Mouse (Mus musculus): ENCODE data around the gene Slc16a13. TPM values are rescaled to one million over a fixed set of nuclear protein-coding genes. Genes with fewer than 3 reads are reported as not detected.

Gene Slc16a13
- polyA plus RNA-seq (2017; shearing (Covaris generic)) = 1.00 TPM

DNA sequence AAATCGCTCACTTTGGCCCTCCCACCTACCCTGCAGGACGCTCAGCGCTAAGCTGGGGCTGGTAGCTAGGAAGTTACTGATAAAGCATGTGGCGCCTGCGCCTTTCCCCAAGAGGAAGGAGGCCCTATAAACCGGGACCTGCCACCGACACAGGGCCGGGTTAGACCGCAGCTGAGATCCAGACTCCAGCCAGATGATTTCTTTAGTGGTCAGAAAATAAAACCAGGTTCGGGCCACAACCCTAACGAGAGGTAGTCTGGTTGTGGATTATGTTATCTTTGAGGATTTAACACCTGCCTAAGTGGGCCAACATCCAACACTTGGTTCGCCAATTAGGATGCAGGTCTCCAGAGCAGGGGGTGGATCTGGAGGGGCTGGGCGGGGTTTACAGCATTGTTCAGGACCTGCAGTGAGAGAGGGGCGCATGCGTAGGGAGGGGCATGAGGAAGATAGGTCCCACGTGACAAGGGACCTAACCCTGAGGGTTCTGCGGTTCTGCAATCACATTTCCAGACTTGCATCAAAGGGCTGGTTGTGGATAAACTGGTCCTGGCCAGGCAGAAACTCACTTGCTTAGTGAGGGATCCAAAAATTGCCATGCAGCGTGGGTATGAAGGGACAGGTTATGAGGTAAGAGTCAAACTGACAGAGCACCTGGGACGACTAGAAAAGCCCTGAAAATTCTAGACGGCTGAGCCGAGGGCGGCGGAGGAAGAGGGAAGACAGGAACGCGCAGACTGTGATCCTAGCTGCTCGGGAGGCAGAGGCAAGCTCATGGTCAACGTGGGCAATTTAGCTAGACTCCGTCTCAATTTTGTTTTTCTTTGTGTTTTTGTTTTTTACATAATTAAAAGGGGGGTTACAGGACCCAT lies at the start of gene Slc16a13:
Slc16a13 (minus strand) TSS at position 334 of the 872 bp plus-strand sequence.

DNA sequence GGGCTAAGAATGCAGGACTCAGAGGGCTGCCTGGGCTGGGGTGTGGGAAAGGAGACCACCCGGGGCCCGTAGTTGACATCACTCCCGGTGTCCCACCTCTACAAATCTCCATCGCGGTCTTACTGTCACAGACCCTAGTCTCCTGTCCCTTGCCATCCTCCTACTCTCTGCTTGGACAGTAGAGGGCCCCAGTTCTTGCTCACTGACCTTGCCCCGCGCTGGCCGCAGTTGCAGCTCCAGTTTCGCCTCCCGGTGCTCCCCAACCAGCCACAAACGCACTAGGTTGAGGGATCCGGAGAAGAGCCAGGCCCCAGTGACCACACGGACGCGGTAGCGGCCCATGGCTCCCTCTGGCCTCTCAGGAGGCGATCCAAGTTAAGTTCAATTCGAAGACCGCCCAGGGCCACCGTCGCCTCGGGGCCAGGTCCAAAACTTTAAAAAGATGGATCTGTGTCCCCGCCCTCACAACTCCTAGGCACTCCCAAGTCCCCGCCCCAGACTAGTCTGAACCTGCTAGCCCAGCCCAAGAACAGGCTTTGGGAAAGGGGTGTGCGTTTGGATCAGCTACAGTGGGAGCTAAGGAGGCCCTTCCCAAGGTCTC lies 34.2 kb upstream of the Slc16a13 start, which contains the start of gene Alox12:
Alox12 (minus strand) TSS at position 423 of the 601 bp plus-strand sequence.

DNA sequence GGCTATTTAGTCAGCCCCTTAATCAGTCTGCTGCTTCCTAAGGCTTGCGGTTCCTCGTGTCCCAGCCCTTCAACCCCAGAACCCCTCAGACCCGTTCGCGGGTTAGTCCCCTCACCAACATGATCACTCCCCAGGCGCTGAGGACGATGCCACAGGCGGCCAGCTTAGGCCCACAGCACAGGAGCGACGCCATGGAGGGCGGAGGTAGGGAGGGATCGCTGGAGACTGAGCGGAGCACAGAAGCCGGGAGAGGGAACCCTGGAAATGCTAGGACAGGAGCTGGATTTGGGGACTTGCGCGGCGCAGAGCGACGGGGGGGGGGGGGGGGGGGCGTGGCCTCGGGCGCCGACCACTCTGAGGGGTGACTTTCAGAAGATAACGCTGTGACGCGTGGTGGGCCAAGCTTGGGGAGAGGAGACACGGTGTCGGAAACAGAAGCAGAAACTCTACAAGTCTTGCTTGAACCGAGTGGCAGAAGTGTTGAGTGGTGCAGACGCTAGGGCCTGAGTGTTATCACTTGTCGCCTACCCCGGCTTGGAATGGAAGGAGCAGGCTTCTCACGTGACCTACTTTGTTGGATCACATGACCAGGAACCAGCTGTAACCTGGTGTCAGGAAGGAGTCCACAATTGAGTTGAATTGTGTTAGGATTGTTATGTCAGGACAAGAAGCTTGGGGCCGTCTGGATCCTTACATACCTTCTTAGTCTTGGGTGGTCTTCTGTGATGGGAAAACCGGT lies 18.8 kb upstream of the Slc16a13 start, which contains the start of the genes Gm21988 and Rnasek:
Gm21988 (minus strand) TSS at position 290 of the 739 bp plus-strand sequence.
Rnasek (minus strand) TSS at position 302 of the 739 bp plus-strand sequence.

DNA sequence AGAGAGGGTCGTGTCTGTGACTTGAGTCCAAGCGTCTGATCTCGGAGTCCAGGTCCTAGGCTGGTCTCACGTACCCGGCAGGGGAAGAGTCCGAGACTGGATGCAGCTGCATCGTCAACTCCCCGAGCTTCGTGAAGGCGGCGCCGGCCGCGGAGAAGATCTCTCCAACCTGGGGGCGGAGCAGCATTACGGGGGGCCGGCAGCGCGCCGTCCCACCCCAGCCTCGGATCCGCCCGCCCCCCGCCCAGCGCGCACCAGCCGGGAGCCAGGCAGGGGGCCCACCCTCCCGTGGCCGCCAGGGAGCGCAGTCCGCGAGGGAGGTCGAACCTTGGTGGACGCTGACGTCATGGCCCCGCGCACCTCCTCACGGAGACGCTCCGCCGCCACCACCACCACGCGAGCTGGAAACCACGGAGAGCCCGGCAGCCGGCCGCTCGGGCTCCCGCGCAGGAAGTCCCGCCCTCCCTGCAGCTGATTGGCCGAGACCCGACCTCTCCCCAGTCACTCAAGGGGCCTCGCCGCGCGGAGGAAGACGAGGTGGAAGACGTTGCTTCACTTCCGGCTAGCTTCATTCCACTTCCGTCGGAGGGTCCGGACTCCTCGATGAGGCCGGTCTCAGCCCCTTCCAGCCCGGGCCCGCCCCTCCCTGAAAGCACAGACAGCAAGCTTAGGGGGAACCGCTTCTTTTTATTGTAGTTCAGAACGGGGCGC lies 16.7 kb upstream of the Slc16a13 start, which contains the start of gene 0610010K14Rik:
0610010K14Rik (minus strand) TSS at position 458 of the 711 bp plus-strand sequence.

DNA sequence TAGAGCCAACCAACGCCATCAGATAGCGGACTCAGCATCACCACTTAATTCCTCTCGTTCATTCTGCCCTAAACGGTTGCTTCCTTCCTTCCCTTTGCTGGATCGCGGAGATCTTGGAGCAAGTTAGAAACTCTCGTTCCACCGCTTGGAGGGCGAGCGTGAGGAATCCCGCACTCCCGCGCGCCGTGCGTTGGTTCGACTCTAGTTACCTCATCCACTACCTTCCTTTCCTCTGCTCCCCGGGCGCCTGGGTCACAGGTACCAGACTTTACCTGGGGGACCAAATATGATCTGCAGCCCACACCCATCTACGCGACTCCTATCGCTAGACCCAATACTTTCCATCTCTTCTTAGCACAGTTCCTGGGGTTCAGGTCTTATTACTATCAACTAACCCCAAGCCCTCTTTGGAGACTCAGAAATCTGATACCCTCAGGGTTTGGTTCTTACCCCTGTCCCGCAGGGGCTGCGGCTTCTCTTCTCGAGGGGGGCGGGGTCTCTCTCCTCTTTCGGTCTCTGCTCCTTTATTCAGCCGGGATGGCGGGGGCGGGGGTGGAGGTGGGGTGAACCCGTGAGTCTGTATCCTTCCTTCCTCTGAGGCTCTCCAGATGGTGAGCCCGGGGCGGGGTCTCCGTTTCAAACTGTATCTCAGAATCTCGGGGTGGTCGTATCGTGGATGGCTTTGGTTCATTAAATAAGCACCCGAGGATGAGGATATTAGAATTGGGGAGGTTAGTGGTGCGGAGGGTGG lies 8.6 kb upstream of the Slc16a13 start, which contains the start of gene Bcl6b:
Bcl6b (minus strand) TSS at position 539 of the 751 bp plus-strand sequence.

DNA sequence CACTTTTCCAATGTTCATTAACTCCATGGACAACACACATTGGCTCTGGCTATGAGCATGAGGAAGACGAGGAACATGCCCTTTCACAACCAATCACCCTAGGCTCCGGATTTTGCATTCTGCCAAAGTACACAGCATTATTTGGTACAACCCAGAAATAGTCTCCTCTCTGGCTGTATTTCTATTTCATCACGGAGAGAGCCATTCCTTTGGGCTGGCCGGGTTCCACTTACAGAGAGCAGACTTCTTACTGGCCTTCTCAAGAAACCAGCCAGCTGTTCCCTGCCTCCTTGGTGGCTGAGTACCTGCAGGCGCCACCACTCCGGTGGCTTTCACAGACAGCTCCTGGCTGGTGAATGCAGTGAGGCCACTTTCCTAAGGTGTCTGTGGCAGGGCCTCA lies 8.4 kb downstream of the Slc16a13 start, which contains the start of gene Slc16a11:
Slc16a11 (plus strand) TSS at position 330 of the 400 bp plus-strand sequence.

Other genes starting within 250 kb of the Slc16a13 start
- 31.4 TPM for gene Ctdnep1, start 239.9 kb downstream of the Slc16a13 start, polyA plus RNA-seq (2017; shearing (Covaris generic))
- gene Elp5, start 238.5 kb downstream of the Slc16a13 start, polyA plus RNA-seq (2017; shearing (Covaris generic)) = 47.8 TPM
- 310 TPM for gene Gabarap, start 229.9 kb downstream of the Slc16a13 start, polyA plus RNA-seq (2017; shearing (Covaris generic))
- 49.5 TPM for gene Phf23, start 225.3 kb downstream of the Slc16a13 start, polyA plus RNA-seq (2017; shearing (Covaris generic))
- 27.2 TPM for gene Dvl2, start 220.5 kb downstream of the Slc16a13 start, polyA plus RNA-seq (2017; shearing (Covaris generic))
- gene Acadvl, start 205.7 kb downstream of the Slc16a13 start, polyA plus RNA-seq (2017; shearing (Covaris generic)) = 87.7 TPM
- 2.4 TPM for gene Dlg4, start 204.1 kb downstream of the Slc16a13 start, polyA plus RNA-seq (2017; shearing (Covaris generic))
- not detected for gene Asgr1, start 167.0 kb downstream of the Slc16a13 start, polyA plus RNA-seq (2017; shearing (Covaris generic))
- not detected for gene Asgr2, start 128.4 kb downstream of the Slc16a13 start, polyA plus RNA-seq (2017; shearing (Covaris generic))
- gene Mgl2, start 90.7 kb downstream of the Slc16a13 start, polyA plus RNA-seq (2017; shearing (Covaris generic)) = not detected
- gene Clec10a, start 64.9 kb downstream of the Slc16a13 start, polyA plus RNA-seq (2017; shearing (Covaris generic)) = not detected
- gene Slc16a11, start 8.3 kb downstream of the Slc16a13 start, polyA plus RNA-seq (2017; shearing (Covaris generic)) = 0.19 TPM
- gene Bcl6b, start 8.7 kb upstream of the Slc16a13 start, polyA plus RNA-seq (2017; shearing (Covaris generic)) = not detected
- gene 0610010K14Rik, start 16.9 kb upstream of the Slc16a13 start, polyA plus RNA-seq (2017; shearing (Covaris generic)) = 100 TPM
- gene Gm21988, start 18.8 kb upstream of the Slc16a13 start, polyA plus RNA-seq (2017; shearing (Covaris generic)) = 3.2 TPM
- 214 TPM for gene Rnasek, start 18.8 kb upstream of the Slc16a13 start, polyA plus RNA-seq (2017; shearing (Covaris generic))
- not detected for gene Alox12, start 34.3 kb upstream of the Slc16a13 start, polyA plus RNA-seq (2017; shearing (Covaris generic))
- gene Alox12e, start 101.6 kb upstream of the Slc16a13 start, polyA plus RNA-seq (2017; shearing (Covaris generic)) = not detected
- not detected for gene Alox15, start 131.0 kb upstream of the Slc16a13 start, polyA plus RNA-seq (2017; shearing (Covaris generic))
- gene Pelp1, start 189.0 kb upstream of the Slc16a13 start, polyA plus RNA-seq (2017; shearing (Covaris generic)) = 12.9 TPM
- gene Arrb2, start 211.6 kb upstream of the Slc16a13 start, polyA plus RNA-seq (2017; shearing (Covaris generic)) = 229 TPM
- 64.7 TPM for gene Med11, start 230.9 kb upstream of the Slc16a13 start, polyA plus RNA-seq (2017; shearing (Covaris generic))
- not detected for gene Zmynd15, start 238.4 kb upstream of the Slc16a13 start, polyA plus RNA-seq (2017; shearing (Covaris generic))
- 0.67 TPM for gene Cxcl16, start 238.9 kb upstream of the Slc16a13 start, polyA plus RNA-seq (2017; shearing (Covaris generic))

All from naive thymus-derived CD4-positive, alpha-beta T cell, adult 5 months (primary cell).